8 mouse cellular contexts compared by ENCODE assay signal in the genomic region with DNA sequence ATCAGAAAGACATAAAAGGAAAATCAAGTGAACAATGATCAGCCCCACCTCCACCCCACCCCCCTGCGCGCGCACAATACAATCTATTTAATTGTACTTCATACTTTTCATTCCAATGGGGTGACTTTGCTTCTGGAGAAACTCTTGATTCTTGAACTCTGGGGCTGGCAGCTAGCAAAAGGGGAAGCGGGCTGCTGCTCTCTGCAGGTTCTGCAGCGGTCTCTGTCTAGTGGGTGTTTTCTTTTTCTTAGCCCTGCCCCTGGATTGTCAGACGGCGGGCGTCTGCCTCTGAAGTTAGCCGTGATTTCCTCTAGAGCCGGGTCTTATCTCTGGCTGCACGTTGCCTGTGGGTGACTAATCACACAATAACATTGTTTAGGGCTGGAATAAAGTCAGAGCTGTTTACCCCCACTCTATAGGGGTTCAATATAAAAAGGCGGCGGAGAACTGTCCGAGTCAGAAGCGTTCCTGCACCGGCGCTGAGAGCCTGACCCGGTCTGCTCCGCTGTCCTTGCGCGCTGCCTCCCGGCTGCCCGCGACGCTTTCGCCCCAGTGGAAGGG. TPM values are rescaled to one million over a fixed set of nuclear protein-coding genes. Genes with fewer than 3 reads are reported as not detected.
DNase-seq lines count a peak whose midpoint lies in the region; ATAC-seq and TF ChIP-seq lines count a peak whose summit lies in the region.

A gene (plus strand): TSS at position 316 of the 561 bp plus-strand sequence.

- no peak; the same call in 1 of the 2 replicates for ATAC-seq in liver, embryonic 15.5 days (ENCODE audit: insufficient read depth)

- peak within 1 kb of the TSS; percentile 62 for H3K4me2 ChIP-seq in liver, embryonic 15.5 days
- peak within 1 kb of the TSS; percentile 92 for H3K4me2 ChIP-seq in myocyte (ENCODE audit: low read depth)

- H3K36me3 ChIP-seq in MEL (ENCODE audit: control insufficient read depth in 1 of 2, insufficient read depth in 2 of 2, low read length in 2 of 2) (no peaks in the 10 kb centered on the region), myocyte (ENCODE audit: control insufficient read depth, insufficient read depth) (no peaks in the 10 kb centered on the region)
- H3K36me3 ChIP-seq in liver, embryonic 15.5 days (replicated peaks): no peaks in the 10 kb centered on the region

- no peak for TF ChIP-seq EP300 in MEL (IDR thresholded peaks at IDR 0.05; ENCODE audit: low read depth in 1 of 2, low read length in 2 of 2)

- WGBS in liver, embryonic 15.5 days (ENCODE audit: insufficient replicate concordance): under 1% methylated on average over 26 of the region's 26 CpGs

- no peaks in the 10 kb centered on the region for H3K4me1 ChIP-seq in MEL (ENCODE audit: control insufficient read depth in 1 of 2, insufficient read depth in 2 of 2, low read length in 2 of 2)
- no peaks in the 10 kb centered on the region; the same call in 1 of the 2 replicates for H3K4me1 ChIP-seq in liver, embryonic 15.5 days (replicated peaks)

- H3K9ac ChIP-seq in MEL (ENCODE audit: control insufficient read depth, low read depth, low read length, poor library complexity, severe bottlenecking): no peak within 1 kb of the TSS
- no peak within 1 kb of the TSS for H3K9ac ChIP-seq in liver, embryonic 15.5 days

- TF ChIP-seq POLR2A in MEL (IDR thresholded peaks at IDR 0.05; ENCODE audit: control insufficient read depth in 1 of 2, insufficient read depth in 1 of 2, low read depth in 1 of 2, low read length in 2 of 2, poor library complexity in 1 of 2): no peak
- TF ChIP-seq POLR2A in myocyte (IDR thresholded peaks at IDR 0.05; ENCODE audit: insufficient read length, low read depth): peak; percentile 47

- no peak within 1 kb of the TSS for H3K27ac ChIP-seq in MEL (ENCODE audit: control insufficient read depth, low read depth, low read length)
- H3K27ac ChIP-seq in liver, embryonic 15.5 days (replicated peaks): no peak within 1 kb of the TSS

- TF ChIP-seq RAD21 in MEL (IDR thresholded peaks at IDR 0.05; ENCODE audit: low read depth, low read length): no peak

- DNase-seq in A20 (ENCODE audit: low read depth, low spot score) (peak; percentile 24), MEL (ENCODE audit: low read depth, low spot score) (peak; percentile 1)
- peak; percentile 19 for DNase-seq in embryo, embryonic 11.5 days (ENCODE audit: low read depth, low spot score)
- DNase-seq in heart, adult 8-10 months (ENCODE audit: low spot score): peak; percentile 78
- peak; percentile 61 for DNase-seq in kidney, adult 11 months
- DNase-seq in yolk sac, embryonic 10.5 days (ENCODE audit: low spot score): peak; percentile 64

- no peak for TF ChIP-seq CTCF in MEL (IDR thresholded peaks at IDR 0.05 in 2 of 3, conservative IDR thresholded peaks at IDR 0.05 in 1 of 3; ENCODE audit: control insufficient read depth in 1 of 3, insufficient read depth in 1 of 3, low read depth in 2 of 3, low read length in 3 of 3, poor library complexity in 1 of 3, severe bottlenecking in 1 of 3)

- H3ac ChIP-seq in myocyte (ENCODE audit: control insufficient read depth, insufficient read length): no peak within 1 kb of the TSS

- no peaks in the 10 kb centered on the region for H3K79me2 ChIP-seq in MEL (ENCODE audit: control insufficient read depth, insufficient read depth, low read length, poor library complexity)
- no peaks in the 10 kb centered on the region for H3K79me2 ChIP-seq in myocyte (ENCODE audit: control insufficient read depth, insufficient read depth)

- H3K27me3 ChIP-seq in MEL (ENCODE audit: control insufficient read depth in 1 of 2, insufficient read depth in 2 of 2, low read length in 2 of 2) (no peaks in the 10 kb centered on the region), myocyte (ENCODE audit: control insufficient read depth, insufficient read depth, insufficient read length) (no peaks in the 10 kb centered on the region)
- peaks cover 64% of the 10 kb centered on the region for H3K27me3 ChIP-seq in liver, embryonic 15.5 days

- no peak within 1 kb of the TSS for H3K4me3 ChIP-seq in MEL (ENCODE audit: control insufficient read depth in 1 of 2, insufficient read depth in 1 of 2, low read depth in 2 of 2, low read length in 2 of 2)
- H3K4me3 ChIP-seq in liver, embryonic 15.5 days (replicated peaks): peak within 1 kb of the TSS; percentile 40
- peak within 1 kb of the TSS; percentile 41 for H3K4me3 ChIP-seq in myocyte

- no peaks in the 10 kb centered on the region for H3K9me3 ChIP-seq in MEL (replicated peaks; ENCODE audit: insufficient read depth, low read length)
- H3K9me3 ChIP-seq in liver, embryonic 15.5 days (replicated peaks): no peaks in the 10 kb centered on the region

TF ChIP-seq in MEL, 35 proteins besides CTCF, POLR2A, EP300 and RAD21:
- TF ChIP-seq ZKSCAN1 (IDR thresholded peaks at IDR 0.05; ENCODE audit: low read depth, low read length) (no peak), ZNF384 (IDR thresholded peaks at IDR 0.05; ENCODE audit: low read depth, low read length) (no peak), MAZ (IDR thresholded peaks at IDR 0.05; ENCODE audit: low read depth, low read length) (no peak), MXI1 (IDR thresholded peaks at IDR 0.05; ENCODE audit: low read depth, low read length) (no peak), ZC3H11A (IDR thresholded peaks at IDR 0.05; ENCODE audit: low read depth, low read length) (no peak), ETS1 (IDR thresholded peaks at IDR 0.05; ENCODE audit: low read depth, low read length) (no peak), NELFE (IDR thresholded peaks at IDR 0.05; ENCODE audit: low read depth, low read length) (no peak), HCFC1 (IDR thresholded peaks at IDR 0.05; ENCODE audit: low read depth, low read length) (no peak), MAFK (IDR thresholded peaks at IDR 0.05; ENCODE audit: borderline replicate concordance, low read depth, low read length) (no peak), KAT2A (conservative IDR thresholded peaks at IDR 0.05; ENCODE audit: low read depth, low read length) (no peak), ZMIZ1 (IDR thresholded peaks at IDR 0.05; ENCODE audit: low read depth, low read length) (no peak), MYB (IDR thresholded peaks at IDR 0.05; ENCODE audit: low read depth, low read length) (no peak), TBP (IDR thresholded peaks at IDR 0.05; ENCODE audit: low read depth, low read length) (no peak), UBTF (IDR thresholded peaks at IDR 0.05; ENCODE audit: borderline replicate concordance, insufficient read depth, low read depth, low read length) (no peak), MAX (IDR thresholded peaks at IDR 0.05; ENCODE audit: low read length) (no peak), CHD1 (IDR thresholded peaks at IDR 0.05; ENCODE audit: low read depth, low read length) (no peak)

TF ChIP-seq in myocyte, 11 proteins besides CTCF, POLR2A, EP300 and RAD21:
- TF ChIP-seq REST (IDR thresholded peaks at IDR 0.05; ENCODE audit: insufficient read depth, insufficient read length): no peak
- TF ChIP-seq TCF3 (IDR thresholded peaks at IDR 0.05; ENCODE audit: insufficient read length, low read depth): no peak
- no peak for TF ChIP-seq TCF12 (IDR thresholded peaks at IDR 0.05; ENCODE audit: insufficient read depth, poor library complexity, severe bottlenecking)
- TF ChIP-seq MYOD1 (IDR thresholded peaks at IDR 0.05; ENCODE audit: control insufficient read depth in 1 of 3, insufficient read length in 2 of 3, low read depth in 2 of 3): no peak
- TF ChIP-seq SRF (IDR thresholded peaks at IDR 0.05; ENCODE audit: control insufficient read depth, insufficient read length, low read depth): no peak
- no peak for TF ChIP-seq POLR2AphosphoS2 (IDR thresholded peaks at IDR 0.05; ENCODE audit: insufficient read length, low read depth)
- TF ChIP-seq MYOG (IDR thresholded peaks at IDR 0.05; ENCODE audit: control insufficient read depth in 1 of 3, insufficient read depth in 1 of 3, insufficient read length in 2 of 3, low read depth in 2 of 3): no peak
- no peak for TF ChIP-seq E2F4 (IDR thresholded peaks at IDR 0.05; ENCODE audit: insufficient read depth)
- TF ChIP-seq CEBPB (IDR thresholded peaks at IDR 0.05; ENCODE audit: insufficient read depth, poor library complexity, severe bottlenecking): no peak
- no peak for TF ChIP-seq USF1 (IDR thresholded peaks at IDR 0.05; ENCODE audit: low read depth)
- no peak for TF ChIP-seq MAX (IDR thresholded peaks at IDR 0.05; ENCODE audit: low read depth)

RNA-seq across cellular contexts. Expression of the gene that starts here (rescaled TPM):
- total RNA-seq in MEL (2012; rRNA removed): not detected in 2 replicates
- polyA plus RNA-seq in MEL (2012; ENCODE audit: insufficient read depth in 1 of 2, insufficient read length in 2 of 2, low read depth in 1 of 2, low replicate concordance in 2 of 2, missing spikeins in 1 of 2) (not detected), myocyte (2012; fragmentation: generic; extraction: Trizol) (0.58 TPM)
- total RNA-seq in heart, adult 8-10 months (2022): 1 to 10 TPM; 3.3 to 6.3 (median 3.8) TPM
- polyA plus RNA-seq in liver, embryonic 15.5 days (2015; fragmentation: Nextera tagmentation; extraction: Ambion mirVana): 0.29 and 0.75 TPM in 2 replicates

Comparison
In these comparisons a context has a peak if more than half of its experiments do, and no peak if none do; other contexts are left out.
1. Peak in DNase-seq in MEL; RNA of the gene not detected or under 1 TPM.
2. DNase-seq: peak in every context shown above with its lines; median percentile 78 in heart, adult 8-10 months; 64 in yolk sac, embryonic 10.5 days; 61 in kidney, adult 11 months; 24 in A20; 19 in embryo, embryonic 11.5 days; 1 in MEL.
3. H3K4me3 ChIP-seq: peak in liver, embryonic 15.5 days (single experiment) and myocyte (single experiment); none in MEL (0 of 2).